Mouse (Mus musculus) cerebellum, adult 2 months (tissue): Measurements from ENCODE around the gene Ifit3b. TPM values are rescaled to one million over a fixed set of nuclear protein-coding genes. Genes with fewer than 3 reads are reported as not detected.
"Not testable (repeated sequence)": the region's sequence is repeated elsewhere in the genome, so short reads cannot be mapped to it uniquely, and the experiment has no call there.

Experiments
- DNase-seq, 2 experiments: peaks; one replicate each; pipeline ENCODE4 v3.0.0; 2021
- H3K27ac ChIP-seq: fragments of 200-500 bp; 2 replicates; pipeline ENCODE4 v1.5.1; 2012; ENCODE audit warnings: low read length, control low read depth, inconsistent platforms; ENCODE audit not compliant: insufficient read depth
- H3K27me3 ChIP-seq: fragments of 200-500 bp; 2 replicates; pipeline ENCODE4 v1.6.1; 2012; ENCODE audit warnings: inconsistent platforms, mild to moderate bottlenecking, low read length, moderate library complexity; ENCODE audit not compliant: control insufficient read depth, insufficient read depth
- H3K4me1 ChIP-seq: fragments of 200-500 bp; 2 replicates; pipeline ENCODE4 v1.6.1; 2011; ENCODE audit warnings: low read length; ENCODE audit not compliant: control insufficient read depth, insufficient read depth
- H3K4me3 ChIP-seq: fragments of 200-500 bp; replicated peaks from 2 replicates; pipeline ENCODE3; 2011; ENCODE audit warnings: mild to moderate bottlenecking, low read depth, low read length, control low read depth; ENCODE audit not compliant: insufficient read depth
- CTCF ChIP-seq: fragments of 200-500 bp; IDR thresholded peaks from 2 replicates; pipeline ENCODE4 v1.5.1; 2011; ENCODE audit warnings: low read depth, mild to moderate bottlenecking, control low read depth, low read length, moderate library complexity, borderline replicate concordance; ENCODE audit not compliant: insufficient read depth
- POLR2A ChIP-seq: fragments of 200-500 bp; IDR thresholded peaks from 2 replicates; pipeline ENCODE4 v1.6.1; 2011; ENCODE audit warnings: low read length, control low read depth, borderline replicate concordance; ENCODE audit not compliant: insufficient read depth
- WGBS: fragments of 180-500 bp; shearing (Covaris S2); methylation state at CpG from one replicate; pipeline ENCODE4 v1.1.7; 2018; 5-methylcytosine and 5-hydroxymethylcytosine counted together
- polyA plus RNA-seq: library from polyadenylated mRNA; depleted of rRNA; stranded (reverse); fragments of >200 nt; gene quantifications from 2 replicates; pipeline ENCODE4 v1.2.3, GENCODE M21; 2012

Ifit3b gene
- polyA plus RNA-seq, 1 experiment, result 5.5 TPM

DNA sequence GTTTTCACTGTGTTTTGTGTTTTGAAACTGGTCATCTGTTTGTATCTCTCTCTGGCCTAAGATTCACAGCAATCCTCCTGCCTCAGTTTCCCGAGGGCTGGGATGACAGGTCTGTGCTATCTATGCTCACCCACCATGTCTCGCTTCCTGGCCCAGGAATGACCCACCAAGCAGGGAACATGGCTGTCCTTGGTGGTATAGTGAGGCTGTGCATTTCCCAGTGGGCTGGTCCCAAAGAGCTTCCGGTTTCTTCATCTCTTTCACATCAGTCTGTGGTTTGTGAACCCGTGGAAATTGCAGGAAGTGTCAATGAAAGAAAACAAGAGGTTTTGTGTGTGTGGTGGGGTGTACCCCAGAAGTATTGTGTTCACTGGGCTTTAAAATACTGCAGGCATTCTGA is 16.9 kb downstream of the Ifit3b start:
- Histone ChIP-seq H3K27ac (no peak overlapping the region), H3K4me1 (no peaks in the 10 kb centered on the region), H3K4me3 (no peak overlapping the region), H3K27me3 (no peaks in the 10 kb centered on the region)
- DNase-seq, result no peak
- TF ChIP-seq CTCF, result no peak
- TF ChIP-seq POLR2A, result no peak
- WGBS, result 87% methylated on average over 4 of the region's 4 CpGs

DNA sequence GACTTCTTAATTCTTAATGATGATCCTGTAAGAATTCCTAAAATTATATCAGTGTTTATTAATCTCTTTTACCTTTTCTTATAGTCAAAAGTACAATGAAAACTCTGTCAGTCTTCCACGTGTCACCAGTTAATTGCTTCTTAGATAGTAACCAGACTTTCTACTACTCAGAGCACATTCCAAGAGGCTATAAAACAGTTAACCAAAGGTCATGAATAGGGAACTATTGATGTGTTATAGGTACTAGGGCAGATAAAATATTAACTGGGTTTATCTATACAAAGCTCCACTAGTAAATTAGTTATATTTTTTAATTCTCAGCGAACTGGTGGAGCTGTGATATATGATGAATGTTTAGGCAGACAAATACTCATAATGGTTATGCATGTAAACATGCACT is 19.7 kb downstream of the Ifit3b start:
- Histone ChIP-seq H3K27ac (no peak overlapping the region), H3K27me3 (no peaks in the 10 kb centered on the region), H3K4me3 (no peak overlapping the region), H3K4me1 (no peaks in the 10 kb centered on the region)
- no peak for DNase-seq
- TF ChIP-seq POLR2A, result no peak
- no peak for TF ChIP-seq CTCF
- WGBS, result 77% methylated on average over 2 of the region's 2 CpGs

GRCm38 (mm10) chr19:34631487-34631886 is 23.7 kb downstream of the Ifit3b start:
- H3K4me3 ChIP-seq, result no peak overlapping the region
- no peak overlapping the region for H3K27ac ChIP-seq
- H3K4me1 ChIP-seq, result no peaks in the 10 kb centered on the region
- H3K27me3 ChIP-seq, result no peaks in the 10 kb centered on the region
- no peak for DNase-seq
- no peak for TF ChIP-seq CTCF
- no peak for TF ChIP-seq POLR2A

- no peak for DNase-seq
- Histone ChIP-seq H3K27ac (no peak overlapping the region), H3K27me3 (no peaks in the 10 kb centered on the region), H3K4me1 (no peaks in the 10 kb centered on the region), H3K4me3 (no peak overlapping the region)
- TF ChIP-seq CTCF, result no peak
- TF ChIP-seq POLR2A, result no peak
- 74% methylated on average over 2 of the region's 2 CpGs for WGBS
Measured at GRCm38 (mm10) chr19:34633484-34633883, 25.7 kb downstream of the Ifit3b start.

DNA sequence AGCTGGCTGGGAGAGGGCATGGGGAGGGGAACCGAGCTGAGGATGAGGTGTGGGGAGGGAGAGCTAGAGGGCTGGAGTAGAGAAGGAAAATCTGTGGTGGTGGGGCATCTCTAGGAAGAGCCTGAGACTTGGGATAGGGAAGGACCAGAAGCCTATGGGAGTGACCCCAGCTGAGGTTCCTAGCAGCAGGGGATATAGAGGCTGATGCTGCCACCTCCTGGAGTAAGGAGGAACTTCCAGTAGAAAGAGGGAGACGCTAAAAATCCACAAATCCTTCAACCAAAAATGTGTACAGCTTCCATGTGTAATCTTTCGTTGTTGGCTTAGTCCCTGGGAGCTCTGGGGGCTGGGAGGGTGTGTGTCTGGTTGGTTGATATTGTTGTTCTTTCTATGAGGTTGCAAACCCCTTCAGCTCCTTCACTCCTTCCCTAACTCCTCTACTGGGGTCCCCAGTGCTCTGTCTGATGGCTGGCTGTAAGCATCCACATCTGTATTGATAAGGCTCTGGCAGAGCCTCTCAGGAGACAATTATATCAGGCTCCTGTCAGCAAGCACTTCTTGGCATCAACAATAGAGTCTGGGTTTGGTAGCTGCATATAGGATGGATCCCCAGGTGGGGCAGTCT is 29.3 kb downstream of the Ifit3b start:
- WGBS, result 10% methylated on average over 3 of the region's 3 CpGs
- Histone ChIP-seq H3K4me1 (no peaks in the 10 kb centered on the region), H3K4me3 (no peak overlapping the region), H3K27ac (no peak overlapping the region), H3K27me3 (no peaks in the 10 kb centered on the region)
- no peak for DNase-seq
- TF ChIP-seq CTCF (peak; percentile 52; the same call in 1 of the 2 replicates), POLR2A (no peak)

GRCm38 (mm10) chr19:34640623-34641022 is 32.9 kb downstream of the Ifit3b start, which contains the start of the genes Ifit1bl2 and Ifit1:
Gene Ifit1bl2 (minus strand): TSS chr19:34640743.
Gene Ifit1 (plus strand): TSS chr19:34640871.
- no peak within 1 kb of the TSS for H3K4me3 ChIP-seq
- H3K4me1 ChIP-seq, result no peaks in the 10 kb centered on the region
- H3K27me3 ChIP-seq, result no peaks in the 10 kb centered on the region
- H3K27ac ChIP-seq, result no peak within 1 kb of the TSS
- WGBS, result 53% methylated on average over 4 of the region's 4 CpGs
- TF ChIP-seq CTCF (no peak), POLR2A (no peak)
- no peak for DNase-seq

DNA sequence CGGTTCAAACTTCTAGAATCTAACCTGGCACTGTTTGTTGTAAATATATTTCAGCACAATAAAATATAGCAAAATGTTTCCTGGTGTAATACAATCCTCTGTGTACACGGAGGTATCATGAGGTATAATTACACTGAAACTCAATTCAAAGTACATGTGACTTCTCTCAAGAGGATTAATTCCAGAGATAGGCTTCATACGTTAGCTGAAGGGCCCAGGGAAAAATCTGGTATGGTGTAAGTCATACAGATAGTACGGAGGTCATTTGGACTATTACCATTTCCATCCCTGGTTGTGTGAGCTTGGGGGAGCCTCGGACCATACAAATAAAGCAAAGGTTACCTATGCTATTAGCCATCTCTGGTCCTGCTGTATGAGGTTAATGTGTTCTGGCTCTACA is 34.8 kb downstream of the Ifit3b start:
- Histone ChIP-seq H3K27ac (no peak overlapping the region), H3K4me1 (no peaks in the 10 kb centered on the region), H3K4me3 (no peak overlapping the region), H3K27me3 (no peaks in the 10 kb centered on the region)
- no peak for DNase-seq
- no peak for TF ChIP-seq CTCF
- TF ChIP-seq POLR2A, result no peak
- 79% methylated on average over 5 of the region's 5 CpGs for WGBS

GRCm38 (mm10) chr19:34647630-34648029 is 39.9 kb downstream of the Ifit3b start:
- H3K27me3 ChIP-seq, H3K27ac ChIP-seq, H3K4me3 ChIP-seq, DNase-seq, H3K4me1 ChIP-seq: not testable (repeated sequence)
- WGBS, result 84% methylated on average over 8 of the region's 8 CpGs
